Mouse (Mus musculus) cerebellum, adult 2 months (tissue): ENCODE data around the gene Nup210.

Experiments used
- CTCF ChIP-seq: fragments of 200-500 bp; IDR thresholded peaks from 2 replicates; pipeline ENCODE4 v1.5.1; 2011; ENCODE audit warnings: low read depth, mild to moderate bottlenecking, control low read depth, low read length, moderate library complexity, borderline replicate concordance; ENCODE audit not compliant: insufficient read depth
- POLR2A ChIP-seq: fragments of 200-500 bp; IDR thresholded peaks from 2 replicates; pipeline ENCODE4 v1.6.1; 2011; ENCODE audit warnings: low read length, control low read depth, borderline replicate concordance; ENCODE audit not compliant: insufficient read depth

GRCm38 (mm10) chr6:91130856-91131255, 14.2 kb upstream of the Nup210 start:
- TF ChIP-seq POLR2A = no peak
- TF ChIP-seq CTCF = no peak
